Mouse (Mus musculus): ENCODE measurements around the gene Irf8. TPM values are rescaled to one million over a fixed set of nuclear protein-coding genes. Genes with fewer than 3 reads are reported as not detected.

The Irf8 gene
- total and polyA plus RNA-seq, 3 experiments: not detected

DNA sequence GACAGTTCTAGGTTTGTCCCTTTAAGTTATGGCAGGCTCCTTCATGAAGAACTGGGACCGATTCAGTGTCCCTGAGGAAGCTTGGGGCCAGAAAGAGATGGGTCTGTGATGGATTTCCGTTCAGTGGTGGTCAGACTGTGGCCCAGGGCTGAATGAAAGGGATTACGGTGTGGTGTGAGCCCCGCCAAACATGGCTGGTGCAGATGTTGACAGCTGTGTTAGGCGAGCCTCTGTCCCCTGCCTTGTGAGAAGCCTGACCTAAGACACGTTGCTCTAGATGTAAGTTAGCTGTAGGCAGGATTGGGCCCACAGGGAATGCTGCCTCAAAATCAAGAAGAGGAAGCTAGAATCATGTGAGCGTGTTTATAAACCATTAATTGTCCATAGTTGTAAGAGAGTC, 1.0 kb downstream of the Irf8 start:
- DNase-seq (ENCODE audit: low read depth, low spot score): no peak
- H3K9me3 ChIP-seq (replicated peaks; ENCODE audit: insufficient read depth, low read length): no peaks in the 10 kb centered on the region
- H3K27ac ChIP-seq (ENCODE audit: control insufficient read depth, low read depth, low read length): no peak overlapping the region
- H3K36me3 ChIP-seq (ENCODE audit: control insufficient read depth in 1 of 2, insufficient read depth in 2 of 2, low read length in 2 of 2): no peaks in the 10 kb centered on the region
- H3K4me1 ChIP-seq (ENCODE audit: control insufficient read depth in 1 of 2, insufficient read depth in 2 of 2, low read length in 2 of 2): no peaks in the 10 kb centered on the region
- no peaks in the 10 kb centered on the region for H3K79me2 ChIP-seq (ENCODE audit: control insufficient read depth, insufficient read depth, low read length, poor library complexity)
- TF ChIP-seq SMC3 (IDR thresholded peaks at IDR 0.05; ENCODE audit: low read depth, low read length) (no peak), POLR2AphosphoS5 (IDR thresholded peaks at IDR 0.05; ENCODE audit: borderline replicate concordance, low read depth, low read length) (no peak), KAT2A (conservative IDR thresholded peaks at IDR 0.05; ENCODE audit: low read depth, low read length) (no peak), HCFC1 (IDR thresholded peaks at IDR 0.05; ENCODE audit: low read depth, low read length) (no peak), NRF1 (IDR thresholded peaks at IDR 0.05; ENCODE audit: insufficient read depth, low read depth, low read length, poor library complexity, severe bottlenecking) (no peak), CHD1 (IDR thresholded peaks at IDR 0.05; ENCODE audit: low read depth, low read length) (no peak), MAFK (IDR thresholded peaks at IDR 0.05; ENCODE audit: borderline replicate concordance, low read depth, low read length) (no peak), POLR2AphosphoS2 (IDR thresholded peaks at IDR 0.05; ENCODE audit: low read length) (no peak), ZMIZ1 (IDR thresholded peaks at IDR 0.05; ENCODE audit: low read depth, low read length) (no peak), USF2 (IDR thresholded peaks at IDR 0.05; ENCODE audit: borderline replicate concordance in 1 of 2, insufficient read depth in 1 of 2, low read depth in 1 of 2, low read length in 2 of 2) (no peak), POLR2A (IDR thresholded peaks at IDR 0.05; ENCODE audit: control insufficient read depth in 1 of 2, insufficient read depth in 1 of 2, low read depth in 1 of 2, low read length in 2 of 2, poor library complexity in 1 of 2) (no peak), MXI1 (IDR thresholded peaks at IDR 0.05; ENCODE audit: low read depth, low read length) (no peak), GABPA (IDR thresholded peaks at IDR 0.05; ENCODE audit: low read depth, low read length) (no peak), E2F4 (IDR thresholded peaks at IDR 0.05; ENCODE audit: borderline replicate concordance, low read depth, low read length) (no peak)
- no peaks in the 10 kb centered on the region for H3K27me3 ChIP-seq (ENCODE audit: control insufficient read depth in 1 of 2, insufficient read depth in 2 of 2, low read length in 2 of 2)
- no peak overlapping the region for H3K4me3 ChIP-seq (ENCODE audit: control insufficient read depth in 1 of 2, insufficient read depth in 1 of 2, low read depth in 2 of 2, low read length in 2 of 2)
- no peak overlapping the region for H3K9ac ChIP-seq (ENCODE audit: control insufficient read depth, low read depth, low read length, poor library complexity, severe bottlenecking)

DNA sequence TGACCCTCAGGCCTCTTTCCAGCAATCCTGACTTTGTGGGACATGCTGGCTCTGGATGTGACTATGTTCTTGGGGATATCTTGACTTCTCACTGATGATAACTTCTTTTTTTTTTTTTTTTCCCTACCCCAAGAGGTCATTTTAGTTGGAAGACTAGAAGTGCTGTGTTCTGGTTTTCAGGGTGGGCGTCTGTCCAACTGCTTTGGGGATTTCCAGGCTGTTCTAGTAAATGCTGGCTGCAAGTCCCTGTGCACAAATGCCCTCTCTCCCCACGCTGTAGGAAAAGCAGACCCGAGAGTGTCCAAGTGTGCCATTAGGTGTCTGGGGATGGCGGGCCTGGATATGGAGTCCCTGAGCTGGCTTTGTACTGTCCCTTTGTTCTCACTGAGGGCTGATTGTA, 2.6 kb downstream of the Irf8 start:
- no peaks in the 10 kb centered on the region for H3K36me3 ChIP-seq (ENCODE audit: control insufficient read depth in 1 of 2, insufficient read depth in 2 of 2, low read length in 2 of 2)
- no peak overlapping the region for H3K27ac ChIP-seq (ENCODE audit: control insufficient read depth, low read depth, low read length)
- TF ChIP-seq ZC3H11A (IDR thresholded peaks at IDR 0.05; ENCODE audit: low read depth, low read length) (no peak), USF1 (IDR thresholded peaks at IDR 0.05; ENCODE audit: low read depth, low read length) (no peak), SMC3 (IDR thresholded peaks at IDR 0.05; ENCODE audit: low read depth, low read length) (no peak), ZNF384 (IDR thresholded peaks at IDR 0.05; ENCODE audit: low read depth, low read length) (no peak), TBP (IDR thresholded peaks at IDR 0.05; ENCODE audit: low read depth, low read length) (no peak), POLR2AphosphoS2 (IDR thresholded peaks at IDR 0.05; ENCODE audit: low read length) (no peak), MYB (IDR thresholded peaks at IDR 0.05; ENCODE audit: low read depth, low read length) (no peak), RAD21 (IDR thresholded peaks at IDR 0.05; ENCODE audit: low read depth, low read length) (no peak), BHLHE40 (IDR thresholded peaks at IDR 0.05; ENCODE audit: borderline replicate concordance, low read depth, low read length) (no peak)
- DNase-seq (ENCODE audit: low read depth, low spot score): no peak
- no peaks in the 10 kb centered on the region for H3K79me2 ChIP-seq (ENCODE audit: control insufficient read depth, insufficient read depth, low read length, poor library complexity)
- H3K4me3 ChIP-seq (ENCODE audit: control insufficient read depth in 1 of 2, insufficient read depth in 1 of 2, low read depth in 2 of 2, low read length in 2 of 2): no peak overlapping the region
- H3K27me3 ChIP-seq (ENCODE audit: control insufficient read depth in 1 of 2, insufficient read depth in 2 of 2, low read length in 2 of 2): no peaks in the 10 kb centered on the region
- no peaks in the 10 kb centered on the region for H3K4me1 ChIP-seq (ENCODE audit: control insufficient read depth in 1 of 2, insufficient read depth in 2 of 2, low read length in 2 of 2)
- no peaks in the 10 kb centered on the region for H3K9me3 ChIP-seq (replicated peaks; ENCODE audit: insufficient read depth, low read length)
- no peak overlapping the region for H3K9ac ChIP-seq (ENCODE audit: control insufficient read depth, low read depth, low read length, poor library complexity, severe bottlenecking)

Measured in MEL (cell line).